Comparison of ENCODE assay signal across 17 mouse cellular contexts in the genomic region with DNA sequence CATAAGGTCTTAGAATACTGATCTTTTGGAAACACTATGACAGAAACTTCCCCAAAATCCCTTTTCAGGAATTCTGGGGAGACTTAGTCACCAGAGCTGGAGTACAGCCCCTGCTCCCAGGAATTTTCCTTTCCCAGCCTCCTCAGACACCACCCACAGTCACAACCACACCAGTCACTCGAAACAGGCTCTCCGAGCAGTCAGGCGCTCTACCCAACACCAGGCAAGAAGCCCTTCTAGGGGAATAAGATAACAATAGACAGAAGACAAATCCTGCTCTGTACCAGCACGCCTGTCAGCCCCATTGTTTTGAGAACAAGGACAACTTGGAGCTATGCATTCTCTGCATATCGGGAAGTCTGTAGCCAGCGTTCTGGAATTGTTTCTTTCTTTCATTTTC. TPM values are rescaled to one million over a fixed set of nuclear protein-coding genes. Genes with fewer than 3 reads are reported as not detected.
DNase-seq lines count a peak whose midpoint lies in the region; ATAC-seq and TF ChIP-seq lines count a peak whose summit lies in the region.
"Had no signal": no experiment of that assay in that cellular context is flagged by ENCODE, and none has a peak within 500 bp of the region (broad histone marks: within the 10 kb centered on the region; RNA-seq: fewer than 3 reads in every experiment).

No protein-coding gene starts in this region.

- H3K9ac ChIP-seq in heart, embryonic 12.5 days: no peak overlapping the region
- H3K9ac ChIP-seq: forebrain, embryonic 15.5 days; kidney, embryonic 15.5 days; liver, embryonic 14.5 days; midbrain, embryonic 13.5 days; neural tube, embryonic 12.5 days had no signal

- no peaks in the 10 kb centered on the region for H3K27me3 ChIP-seq in heart, embryonic 12.5 days (replicated peaks)
- H3K27me3 ChIP-seq: forebrain, embryonic 15.5 days had no signal

- H3K36me3 ChIP-seq in heart, embryonic 12.5 days: no peaks in the 10 kb centered on the region
- H3K36me3 ChIP-seq: forebrain, embryonic 15.5 days; kidney, embryonic 15.5 days; midbrain, embryonic 13.5 days; neural tube, embryonic 12.5 days had no signal

- H3K4me3 ChIP-seq in heart, embryonic 12.5 days: no peak overlapping the region
- no peak overlapping the region for H3K4me3 ChIP-seq in embryonic fibroblast, embryonic 13.5 days (ENCODE audit: insufficient read depth, low read length)
- H3K4me3 ChIP-seq: forebrain, embryonic 15.5 days; kidney, embryonic 15.5 days; midbrain, embryonic 13.5 days; neural tube, embryonic 12.5 days had no signal

- peak overlapping the region; percentile 33 for H3K4me2 ChIP-seq in heart, embryonic 12.5 days
- H3K4me2 ChIP-seq: forebrain, embryonic 15.5 days; kidney, embryonic 15.5 days; midbrain, embryonic 13.5 days; neural tube, embryonic 12.5 days had no signal

- ATAC-seq in heart, embryonic 12.5 days (ENCODE audit: insufficient number of reproducible peaks, low FRiP score): no peak
- ATAC-seq: CD4-positive, CD25-positive, alpha-beta regulatory T cell, adult 4 months; forebrain, embryonic 15.5 days; hindbrain, postnatal 0 days; midbrain, embryonic 13.5 days had no signal

- no peak for DNase-seq in heart, adult 18-20 months
- peak; percentile 36 for DNase-seq in retina, postnatal 1 day
- no peak for DNase-seq in retina, embryonic 14.5 days (ENCODE audit: low spot score)
- no peak for DNase-seq in cerebellum, postnatal 36 days
- DNase-seq in gastrocnemius, postnatal 25 days: no peak
- DNase-seq: cerebellum, adult 2 months; embryo, embryonic 11 days had no signal

- TF ChIP-seq CTCF in embryonic fibroblast, embryonic 13.5 days (IDR thresholded peaks at IDR 0.05; ENCODE audit: borderline replicate concordance, insufficient read depth, low read length): no peak

- no peaks in the 10 kb centered on the region for H3K9me3 ChIP-seq in heart, embryonic 12.5 days (replicated peaks)
- H3K9me3 ChIP-seq: forebrain, embryonic 15.5 days; kidney, embryonic 15.5 days; midbrain, embryonic 13.5 days; neural tube, embryonic 12.5 days had no signal

- H3K4me1 ChIP-seq in heart, embryonic 12.5 days (replicated peaks): no peaks in the 10 kb centered on the region
- no peaks in the 10 kb centered on the region for H3K4me1 ChIP-seq in embryonic fibroblast, embryonic 13.5 days (ENCODE audit: control insufficient read depth, insufficient read depth, low read length)
- H3K4me1 ChIP-seq: forebrain, embryonic 15.5 days; kidney, embryonic 15.5 days; midbrain, embryonic 13.5 days; neural tube, embryonic 12.5 days had no signal

- H3K27ac ChIP-seq in heart, embryonic 12.5 days (ENCODE audit: poor library complexity, severe bottlenecking): peak overlapping the region; percentile 73
- H3K27ac ChIP-seq in embryonic fibroblast, embryonic 13.5 days (ENCODE audit: insufficient read depth, low read length): peak overlapping the region; percentile 49; the same call in 1 of the 2 replicates
- H3K27ac ChIP-seq: forebrain, embryonic 15.5 days; hindbrain, postnatal 0 days; kidney, embryonic 15.5 days; liver, embryonic 14.5 days; macrophage; midbrain, embryonic 13.5 days; neural tube, embryonic 12.5 days had no signal

- TF ChIP-seq POLR2A in embryonic fibroblast, embryonic 13.5 days (IDR thresholded peaks at IDR 0.05; ENCODE audit: low read depth, low read length): no peak

- WGBS in heart, embryonic 12.5 days: 36% methylated on average over 6 of the region's 6 CpGs

RNA-seq across cellular contexts. Expression of a gene that starts 25.6 kb away (rescaled TPM):
- polyA plus RNA-seq in heart, embryonic 12.5 days (2016; fragmentation: Nextera tagmentation; extraction: Ambion mirVana): 3,404 and 3,505 TPM in 2 replicates
- 100 to 1,000 TPM; 525 to 536 TPM for total RNA-seq in heart, adult 18-20 months (2021)
- polyA plus RNA-seq in embryonic fibroblast, embryonic 13.5 days (2011; ENCODE audit: insufficient read length, low read depth, missing spikeins): 2,205 and 2,784 TPM in 2 replicates
- 100 to 1,000 TPM; 179 to 280 TPM for total RNA-seq in gastrocnemius, postnatal 25 days (2021)
